Mouse (Mus musculus) urinary bladder, postnatal 0 days (tissue): ENCODE measurements around the gene Srgap2. TPM values are rescaled to one million over a fixed set of nuclear protein-coding genes. Genes with fewer than 3 reads are reported as not detected.

Experiments used
- microRNA-seq: library from miRNA; unstranded; fragments of <30 nt; microRNA quantifications from one replicate; pipeline ENCODE4, GENCODE M21; 2016
- polyA plus RNA-seq: library from polyadenylated mRNA; unstranded; fragments of >200 nt; fragmentation: Nextera tagmentation; extraction: Ambion mirVana; gene quantifications from 2 replicates; pipeline ENCODE4 v1.2.1, GENCODE M21; 2015

Srgap2 gene
- polyA plus RNA-seq, result 8.3 and 11.2 TPM in 2 replicates

DNA sequence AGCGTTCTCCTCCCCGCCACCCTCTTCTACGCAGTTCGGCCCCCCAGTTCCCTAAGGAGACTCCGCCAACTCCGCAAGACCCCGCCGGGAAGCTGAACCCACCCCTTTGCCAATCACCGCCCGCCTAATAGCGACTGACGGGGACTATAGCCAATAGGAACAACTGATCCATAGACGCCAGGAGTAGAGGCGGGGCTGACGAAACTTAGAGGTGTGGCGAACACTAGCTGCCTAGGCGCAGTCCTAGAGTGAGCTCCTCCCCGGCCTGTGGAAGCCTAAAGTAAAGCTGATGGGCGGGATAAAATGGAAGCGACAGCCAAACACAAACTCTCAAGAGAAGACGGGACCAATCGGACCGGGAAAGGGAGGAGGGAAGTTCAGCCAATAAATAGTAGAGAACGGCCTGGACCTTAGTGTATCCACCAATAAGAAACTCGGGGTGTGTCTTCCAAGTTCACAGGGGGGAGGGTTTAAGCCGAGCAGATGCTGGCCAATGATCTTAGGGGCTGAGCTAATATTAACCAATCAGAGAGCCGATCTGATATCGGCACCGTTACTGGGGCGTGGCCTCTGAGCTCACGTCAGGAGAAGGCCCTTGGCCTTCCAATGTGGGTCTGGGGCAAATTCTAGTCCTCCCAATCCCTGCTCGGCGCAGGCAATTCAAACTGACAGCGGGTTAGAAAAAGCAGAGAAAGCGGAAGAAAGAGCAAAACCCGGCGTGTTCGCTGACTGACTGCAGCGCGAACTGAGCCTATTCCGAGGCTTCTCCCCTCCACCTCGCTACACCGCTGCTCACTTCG, at the start of gene Srgap2, which contains the start of gene Fam72a:
Gene Srgap2, minus strand, starts transcription at position 72 of the 800 bp plus-strand sequence.
Gene Fam72a, plus strand, starts transcription at position 623 of the 800 bp plus-strand sequence.

DNA sequence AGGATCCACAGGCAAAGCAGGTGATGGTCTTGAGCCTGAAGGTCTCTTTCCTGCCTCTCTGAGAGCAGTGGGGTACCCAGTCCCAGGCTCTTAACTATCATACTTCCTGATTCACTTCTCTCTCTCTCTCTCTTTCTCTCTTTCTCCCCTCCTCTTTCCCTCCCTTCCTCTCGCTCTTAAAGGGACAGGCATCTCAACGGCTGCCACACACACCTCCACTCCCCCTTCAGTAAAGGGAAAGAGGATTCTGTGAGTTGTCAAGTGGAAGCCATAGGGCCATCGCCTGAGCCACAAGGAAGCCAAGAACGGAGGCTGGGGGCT, 247.7 kb downstream of the Srgap2 start, which contains the start of gene Ikbke:
Gene Ikbke, minus strand, starts transcription at position 151 of the 321 bp plus-strand sequence.

DNA sequence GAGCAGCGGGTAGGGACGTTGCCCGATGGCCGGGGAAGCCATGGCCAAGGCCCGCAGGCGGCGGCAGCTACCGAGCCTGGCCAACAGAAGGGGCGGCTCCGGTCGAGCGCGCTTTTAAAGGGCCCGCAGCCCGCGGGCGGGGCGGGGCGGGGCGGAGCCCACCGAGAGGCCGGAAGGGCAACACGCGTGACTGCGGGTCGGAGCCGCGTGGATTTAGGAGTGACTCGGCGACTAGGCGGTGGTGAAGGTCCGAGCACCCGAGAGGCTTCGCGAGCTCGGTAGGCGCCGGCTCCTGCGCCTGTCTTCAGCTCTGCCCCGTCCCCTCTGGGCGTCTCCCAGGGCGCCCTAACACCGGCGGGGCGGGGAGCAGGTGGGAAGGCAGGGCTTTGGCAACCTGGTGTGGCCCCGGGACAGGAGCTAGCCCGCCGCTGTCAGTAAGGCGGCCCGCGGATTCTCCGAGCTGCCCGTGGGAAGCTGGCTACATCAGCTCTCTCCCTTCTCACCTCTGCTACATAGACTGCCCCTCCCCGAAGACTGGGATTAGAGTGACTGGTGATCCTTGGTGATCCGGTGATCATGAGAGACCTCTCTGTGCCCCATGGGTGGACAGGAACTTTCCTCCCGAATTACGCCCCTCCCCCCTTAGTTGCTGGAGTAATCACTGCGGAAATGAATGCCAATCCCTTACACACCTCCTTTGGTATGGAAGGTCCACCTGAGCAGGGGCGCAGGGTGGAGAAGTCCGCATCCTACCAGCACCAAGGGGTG, 281.9 kb downstream of the Srgap2 start, which contains the start of gene Rassf5:
Gene Rassf5, minus strand, starts transcription at position 170 of the 768 bp plus-strand sequence.

Small RNA genes within 50 kb of the gene (microRNA-seq; reads per million reads assigned to microRNA genes)
- gene Gm24273, result not detected

Other genes starting within 250 kb of the Srgap2 start
- 5.5 and 7.4 TPM in 2 replicates for gene Ikbke, start 247.7 kb downstream of the Srgap2 start, polyA plus RNA-seq
- 0.82 and 1.9 TPM in 2 replicates for gene Fam72a, start 551 bp upstream of the Srgap2 start, polyA plus RNA-seq
- not detected in 2 replicates for gene Avpr1b, start 71.9 kb upstream of the Srgap2 start, polyA plus RNA-seq
- 18.7 and 19.0 TPM in 2 replicates for gene Ctse, start 111.0 kb upstream of the Srgap2 start, polyA plus RNA-seq
- gene Rab7b, start 161.3 kb upstream of the Srgap2 start, polyA plus RNA-seq, result 20.4 and 21.8 TPM in 2 replicates
- gene Slc26a9, start 216.7 kb upstream of the Srgap2 start, polyA plus RNA-seq, result not detected in 2 replicates